Mouse (Mus musculus): ENCODE data around the gene Sec16b. TPM values are rescaled to one million over a fixed set of nuclear protein-coding genes. Genes with fewer than 3 reads are reported as not detected.

Gene Sec16b
- total RNA-seq, 2 experiments from 2014 or later: not detected

DNA sequence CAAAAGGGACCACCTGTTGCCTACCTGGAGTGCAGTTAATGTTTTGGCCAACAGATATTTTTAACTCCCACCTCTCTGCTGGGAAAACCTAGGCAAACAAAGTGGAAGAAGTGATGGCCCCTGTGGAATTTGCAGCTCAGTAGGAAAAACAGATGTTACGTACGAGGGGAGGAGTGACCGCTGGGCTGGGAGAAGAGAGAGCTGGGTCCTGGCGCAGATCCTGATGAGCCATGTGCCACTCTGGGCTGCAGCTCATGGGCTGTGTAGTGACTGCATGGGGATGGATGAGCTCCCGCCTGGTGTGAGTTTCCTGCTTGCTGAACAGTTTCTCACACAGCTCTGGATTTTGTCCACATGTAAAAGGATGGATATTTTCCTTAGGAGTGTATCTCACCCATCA, 1.3 kb downstream of the Sec16b start:
- ATAC-seq (replicated peaks; ENCODE audit: low FRiP score, low TSS enrichment, poor library complexity, severe bottlenecking): no peak

DNA sequence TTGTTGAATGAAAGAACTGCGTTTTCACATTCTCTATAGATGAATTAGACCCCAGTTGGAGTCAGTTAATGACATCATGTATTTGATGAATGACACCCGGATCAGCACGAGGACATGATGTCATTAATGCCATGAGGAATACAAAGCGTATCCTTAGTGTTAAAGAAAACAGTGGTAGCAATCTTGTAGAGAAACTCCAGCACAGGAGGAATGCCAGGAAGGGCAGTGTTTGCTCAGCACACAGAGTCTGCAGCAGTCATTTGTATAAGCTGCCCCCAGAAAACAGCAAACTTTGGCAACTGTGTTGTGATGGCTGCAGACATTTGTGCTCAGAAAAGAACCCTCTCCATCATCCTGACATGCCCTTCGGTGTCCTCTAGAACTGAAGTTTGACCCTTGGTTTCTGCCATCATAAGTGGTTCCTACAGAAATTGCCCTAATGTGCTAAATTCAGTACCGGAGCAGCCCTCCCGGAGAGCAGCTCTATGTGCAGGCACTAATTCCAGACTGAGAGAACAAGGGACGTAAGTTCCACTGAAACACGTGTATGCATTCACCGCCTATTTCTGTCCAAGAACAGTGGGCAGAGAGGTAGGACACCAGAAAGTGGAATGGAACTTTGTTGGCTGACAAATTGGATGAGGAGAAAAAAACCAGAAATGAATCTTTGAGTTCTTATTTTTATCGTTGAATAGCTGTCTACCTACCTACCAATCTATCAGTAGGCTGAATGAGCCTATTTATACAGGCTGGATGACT, 6.3 kb downstream of the Sec16b start:
- no peak for ATAC-seq (replicated peaks; ENCODE audit: low FRiP score, low TSS enrichment, poor library complexity, severe bottlenecking)

GRCm38 (mm10) chr1:157513559-157513958, 7.0 kb downstream of the Sec16b start:
- peak; percentile 46; the same call in 1 of the 2 replicates for ATAC-seq (replicated peaks; ENCODE audit: low FRiP score, low TSS enrichment, poor library complexity, severe bottlenecking)

DNA sequence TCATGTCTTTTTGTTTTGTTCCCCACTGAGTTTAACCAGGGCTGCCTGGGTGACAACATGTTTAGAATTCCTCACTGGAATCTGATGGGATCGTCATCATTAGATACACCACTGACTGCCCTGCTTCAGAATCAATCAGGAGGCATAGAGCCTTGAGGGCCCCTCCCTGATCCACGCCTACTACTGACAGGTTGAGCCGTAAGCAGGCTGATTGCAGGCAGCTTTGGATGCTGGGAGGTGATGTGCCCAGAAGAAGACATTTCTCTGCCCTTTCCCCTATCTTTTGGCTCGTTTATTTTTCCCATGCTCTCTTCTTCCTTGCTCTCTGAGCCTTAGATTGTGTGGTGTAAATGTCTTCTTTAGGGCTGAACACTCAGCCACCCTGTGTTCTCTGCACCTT, 7.8 kb downstream of the Sec16b start:
- peak; percentile 69 for ATAC-seq (replicated peaks; ENCODE audit: low FRiP score, low TSS enrichment, poor library complexity, severe bottlenecking)

DNA sequence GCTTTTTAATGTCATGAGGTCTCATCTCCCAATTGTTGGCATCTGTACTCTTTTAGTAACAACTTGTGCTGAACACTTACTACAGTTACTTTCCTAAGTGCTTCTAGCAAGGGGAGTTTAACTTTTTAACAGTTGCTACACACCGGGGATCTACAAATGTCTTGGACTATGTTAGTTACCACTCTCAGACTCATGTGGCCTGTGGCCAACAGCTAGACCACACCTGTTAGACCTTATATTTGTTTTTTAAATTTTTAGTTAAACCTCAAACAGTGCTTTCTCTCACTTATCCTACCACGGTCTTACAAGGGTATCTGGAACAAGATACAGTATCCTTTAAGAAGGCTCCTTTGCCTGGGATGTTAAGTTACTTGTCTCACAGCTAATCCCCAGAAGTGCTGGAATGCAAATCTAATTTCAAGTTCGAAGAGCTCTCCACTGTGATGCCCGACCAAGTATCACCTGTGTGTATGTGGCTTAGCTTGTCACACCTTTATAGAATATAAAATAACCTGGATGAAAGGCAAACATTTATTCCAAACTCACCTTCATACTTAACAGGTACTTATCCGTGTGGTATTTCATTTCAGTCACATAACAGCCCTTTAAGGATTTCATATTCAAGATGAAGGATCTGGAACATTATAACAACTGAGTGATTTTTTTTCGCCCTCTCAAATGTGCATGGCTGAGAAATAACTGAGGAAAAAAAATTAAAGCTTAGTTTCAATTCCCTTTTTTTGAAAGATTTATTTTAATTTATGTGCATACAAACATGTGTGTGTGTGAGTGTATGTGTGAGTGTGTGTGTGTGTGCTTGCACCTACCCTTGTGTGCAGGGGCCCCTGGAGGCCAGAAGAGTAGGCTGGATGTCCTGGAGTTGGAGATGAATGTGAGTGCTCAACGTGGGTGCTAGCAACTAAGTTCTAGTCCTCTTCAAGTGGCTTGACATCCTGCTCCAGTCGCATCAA, 10.6 kb downstream of the Sec16b start:
- ATAC-seq (replicated peaks; ENCODE audit: low FRiP score, low TSS enrichment, poor library complexity, severe bottlenecking): no peak

GRCm38 (mm10) chr1:157518111-157518523, 11.6 kb downstream of the Sec16b start:
- ATAC-seq (replicated peaks; ENCODE audit: low FRiP score, low TSS enrichment, poor library complexity, severe bottlenecking): peak; percentile 54

DNA sequence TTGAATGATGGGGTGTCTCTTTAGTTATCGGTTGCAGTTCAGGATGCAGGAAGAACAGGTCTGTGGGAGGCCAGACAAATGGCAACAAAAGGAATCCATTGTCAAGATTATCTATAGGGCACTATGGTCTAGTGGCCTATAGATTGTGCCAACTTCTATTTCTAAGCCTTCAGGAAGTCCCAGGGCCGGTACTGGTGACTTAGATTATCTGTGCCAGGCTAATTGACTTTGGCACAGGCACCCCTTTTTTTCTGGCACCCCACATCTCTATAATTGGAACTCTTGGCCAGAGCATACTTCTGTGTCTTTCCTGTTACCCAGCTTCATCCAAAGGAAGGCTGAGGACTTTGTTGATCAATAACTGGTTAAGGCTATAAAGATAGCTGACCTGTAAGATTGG, 12.9 kb downstream of the Sec16b start:
- peak; percentile 72 for ATAC-seq (replicated peaks; ENCODE audit: low FRiP score, low TSS enrichment, poor library complexity, severe bottlenecking)

DNA sequence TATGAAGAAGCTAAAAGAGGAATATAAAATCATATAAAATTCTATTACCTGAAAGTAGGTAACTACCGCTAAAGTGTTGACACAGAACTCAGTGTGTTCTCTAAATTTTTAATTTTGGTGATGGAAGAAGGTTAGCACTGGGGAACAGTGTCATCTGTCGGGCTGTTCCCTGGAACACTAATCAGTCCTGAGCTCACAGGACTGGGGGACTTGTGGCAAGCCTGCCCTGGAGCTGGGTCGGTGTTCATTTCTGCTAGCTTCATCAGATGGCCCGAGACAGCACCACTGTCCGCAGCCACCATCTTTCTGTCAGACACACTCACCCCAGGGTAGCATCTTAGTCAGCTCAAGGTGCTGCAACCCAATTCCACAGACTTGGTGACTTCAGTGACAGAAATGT, 15.8 kb downstream of the Sec16b start:
- no peak for ATAC-seq (replicated peaks; ENCODE audit: low FRiP score, low TSS enrichment, poor library complexity, severe bottlenecking)

GRCm38 (mm10) chr1:157524775-157525174, 18.2 kb downstream of the Sec16b start:
- ATAC-seq (replicated peaks; ENCODE audit: low FRiP score, low TSS enrichment, poor library complexity, severe bottlenecking): peak; percentile 36; the same call in 1 of the 2 replicates

GRCm38 (mm10) chr1:157525692-157526354, 19.3 kb downstream of the Sec16b start:
- ATAC-seq (replicated peaks; ENCODE audit: low FRiP score, low TSS enrichment, poor library complexity, severe bottlenecking): no peak

DNA sequence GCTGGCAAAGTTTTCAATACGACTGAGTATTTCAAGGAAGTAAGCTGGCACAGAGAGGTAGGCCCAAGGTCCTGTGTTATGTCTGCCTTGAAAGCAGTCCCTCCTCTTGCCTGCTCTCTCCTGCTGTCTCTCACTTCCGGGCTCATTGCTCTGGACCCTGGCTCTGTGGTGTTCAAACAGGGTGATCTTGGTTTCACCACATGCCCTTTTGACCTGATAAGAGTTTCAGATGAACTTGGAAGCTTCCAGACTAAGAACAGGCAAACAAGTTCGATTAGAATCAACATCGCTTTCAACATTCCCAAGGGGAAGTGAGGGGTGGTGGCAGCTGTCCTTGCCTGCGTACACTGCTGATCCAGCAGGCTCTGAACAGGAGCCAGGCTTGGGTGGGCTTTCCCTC, 20.1 kb downstream of the Sec16b start:
- ATAC-seq (replicated peaks; ENCODE audit: low FRiP score, low TSS enrichment, poor library complexity, severe bottlenecking): 0 out of 2 replicates have a peak, but pooled peaks have one; percentile 35

- no peak for ATAC-seq (replicated peaks; ENCODE audit: low FRiP score, low TSS enrichment, poor library complexity, severe bottlenecking)
Observed at GRCm38 (mm10) chr1:157532826-157533460, 26.4 kb downstream of the Sec16b start.

DNA sequence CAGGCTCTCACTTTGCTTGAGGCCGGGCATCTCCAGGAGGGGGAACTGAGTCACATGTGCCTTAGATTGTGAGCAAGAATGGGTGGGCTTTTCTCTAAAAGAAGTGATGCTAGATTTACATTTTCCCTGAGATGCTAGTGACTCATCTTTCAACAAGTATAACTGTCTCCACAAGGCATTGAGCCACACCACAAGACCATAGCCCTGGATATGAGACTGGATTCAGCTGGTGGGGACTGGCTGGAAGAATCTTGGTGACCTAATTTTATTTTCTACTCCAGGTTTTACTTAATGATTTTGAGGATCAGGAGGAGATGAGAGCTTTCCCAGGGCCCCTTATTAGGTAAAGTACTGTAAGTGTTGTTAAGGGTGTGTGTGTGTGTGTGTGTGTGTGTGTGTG, 29.0 kb downstream of the Sec16b start:
- ATAC-seq (replicated peaks; ENCODE audit: low FRiP score, low TSS enrichment, poor library complexity, severe bottlenecking): no peak

DNA sequence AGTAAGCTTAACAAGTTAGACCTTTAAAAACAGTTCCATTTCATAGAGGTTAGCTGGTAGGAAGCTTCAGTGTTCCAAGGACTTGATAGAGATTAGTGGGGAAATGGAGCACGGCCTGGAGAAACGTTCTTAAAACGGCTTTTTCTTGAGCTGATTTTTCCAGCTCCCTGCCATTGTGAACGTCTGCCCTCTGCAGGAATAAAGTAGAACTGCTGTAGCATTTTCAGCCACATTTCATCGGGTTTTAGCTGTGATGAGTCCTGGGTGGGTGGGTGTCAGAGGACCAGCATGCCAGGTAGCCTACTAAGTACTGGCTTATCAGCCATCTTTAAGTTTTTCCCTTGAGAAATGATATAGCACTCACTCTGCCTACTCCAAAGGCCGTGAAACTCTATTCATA, 29.9 kb downstream of the Sec16b start:
- peak; percentile 81 for ATAC-seq (replicated peaks; ENCODE audit: low FRiP score, low TSS enrichment, poor library complexity, severe bottlenecking)

DNA sequence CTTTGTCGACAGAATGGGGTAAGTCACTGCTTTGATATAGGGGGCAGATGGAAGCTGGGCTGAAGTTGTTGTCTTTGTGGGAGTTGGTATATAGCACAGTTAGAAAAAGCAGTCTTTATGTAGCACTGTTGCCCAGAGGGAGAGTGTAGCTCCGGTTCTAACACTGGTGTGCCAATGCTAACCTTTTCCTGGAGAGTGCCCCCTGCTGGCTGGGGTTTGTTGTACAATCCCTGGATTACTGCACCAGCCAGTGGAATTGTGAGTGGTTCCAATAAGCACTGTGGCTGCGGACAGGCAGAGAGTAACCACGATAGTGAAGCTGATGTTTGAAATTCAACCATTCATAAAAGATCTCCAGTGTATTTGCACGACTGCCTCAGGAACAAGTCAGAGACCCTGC, 31.1 kb downstream of the Sec16b start:
- peak; percentile 87 for ATAC-seq (replicated peaks; ENCODE audit: low FRiP score, low TSS enrichment, poor library complexity, severe bottlenecking)

DNA sequence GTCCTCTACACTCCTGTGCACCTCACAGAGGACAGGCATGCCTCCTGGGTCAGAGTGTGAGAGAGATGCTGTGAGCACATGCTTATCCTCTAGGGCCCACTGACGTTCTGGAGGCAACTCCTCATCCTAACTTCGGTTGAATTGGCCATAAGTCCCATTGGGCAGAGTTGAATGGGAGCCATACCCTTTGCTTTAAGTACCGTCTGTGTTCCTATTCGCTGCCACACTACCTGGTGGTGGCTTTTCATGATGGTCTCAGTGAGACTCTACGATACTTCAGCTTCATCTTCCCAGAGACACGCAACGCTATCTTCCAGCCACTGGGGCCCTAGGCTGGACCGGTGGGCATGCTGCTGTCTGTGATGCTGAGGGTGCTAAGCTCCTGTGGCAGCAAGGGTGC, 38.5 kb downstream of the Sec16b start:
- ATAC-seq (replicated peaks; ENCODE audit: low FRiP score, low TSS enrichment, poor library complexity, severe bottlenecking): no peak

DNA sequence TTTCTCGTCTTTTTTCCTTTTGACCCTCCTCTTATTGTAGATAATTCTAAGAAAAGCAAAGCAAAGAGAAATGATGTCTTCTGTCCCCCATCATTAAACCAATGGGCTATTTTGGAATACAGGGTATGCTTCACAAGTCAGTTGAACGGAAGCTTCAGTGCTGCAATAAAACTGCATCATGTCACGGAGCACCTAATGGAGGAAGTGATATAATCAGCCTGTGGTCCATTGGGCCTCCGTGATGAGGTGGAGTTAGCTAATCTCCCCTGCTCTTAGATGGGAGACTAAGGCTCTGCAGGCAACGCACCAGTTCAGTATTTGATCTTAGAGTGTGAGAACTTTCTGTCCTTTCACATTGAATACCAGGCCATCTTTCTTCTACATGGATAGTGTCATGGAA, 41.1 kb downstream of the Sec16b start:
- ATAC-seq (replicated peaks; ENCODE audit: low FRiP score, low TSS enrichment, poor library complexity, severe bottlenecking): no peak

DNA sequence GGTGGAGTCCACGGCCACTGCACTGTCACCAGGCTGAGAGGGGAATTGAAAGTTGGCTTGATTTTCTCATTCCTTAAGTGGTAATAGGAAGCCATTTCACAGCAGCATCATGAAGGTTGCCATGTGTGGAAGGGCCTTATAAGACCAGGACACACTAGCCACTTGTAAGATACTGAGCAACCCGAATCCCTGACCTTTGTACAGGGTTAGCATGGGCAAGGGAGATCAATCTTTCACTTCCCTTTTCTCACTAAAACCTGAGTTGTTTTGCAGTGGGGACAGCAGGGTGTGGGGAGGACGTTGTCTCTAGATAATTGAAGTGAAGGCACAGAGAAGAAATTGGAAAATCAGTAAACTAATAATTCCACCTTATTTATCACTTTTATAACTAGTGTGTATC, 43.2 kb downstream of the Sec16b start:
- no peak for ATAC-seq (replicated peaks; ENCODE audit: low FRiP score, low TSS enrichment, poor library complexity, severe bottlenecking)

DNA sequence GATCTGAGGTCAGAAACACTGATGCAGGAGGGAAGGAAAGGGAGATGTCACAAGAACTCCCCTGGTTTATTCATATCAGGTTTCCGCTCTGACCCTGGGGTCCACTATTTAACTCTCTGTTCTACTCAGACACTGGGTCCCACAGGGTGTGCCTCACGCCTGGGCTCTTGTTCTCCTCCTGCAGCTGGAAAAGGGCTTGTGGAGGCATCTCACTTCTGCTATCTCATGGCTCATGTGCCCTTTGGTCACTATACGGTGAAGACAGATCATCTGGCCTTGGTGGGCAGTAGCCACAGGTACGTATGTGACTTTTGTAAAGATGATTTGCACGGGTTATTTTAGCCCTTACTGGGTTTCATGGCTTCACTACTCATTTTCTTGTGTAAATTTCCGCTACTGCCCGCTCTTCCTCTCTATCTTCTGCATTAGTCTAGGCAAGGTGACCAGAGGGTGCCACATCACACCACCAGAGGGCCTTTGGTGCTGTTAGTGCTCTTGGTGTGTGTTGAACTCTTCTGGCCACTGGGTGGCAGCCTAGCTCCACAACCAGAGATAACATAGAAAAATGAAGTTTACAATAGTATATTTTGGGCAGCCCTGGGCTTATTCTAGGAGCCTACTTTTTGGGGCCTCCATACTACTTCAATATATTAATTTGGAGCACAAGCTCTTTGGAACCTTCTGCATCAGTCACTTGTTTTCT, 46.4 kb downstream of the Sec16b start:
- peak; percentile 93 for ATAC-seq (replicated peaks; ENCODE audit: low FRiP score, low TSS enrichment, poor library complexity, severe bottlenecking)

Data from megakaryocyte-erythroid progenitor cell, adult 5-6 weeks (primary cell).